Mouse (Mus musculus): Measurements from ENCODE around the gene Olfr594.
"Not testable (repeated sequence)": the region's sequence is repeated elsewhere in the genome, so short reads cannot be mapped to it uniquely, and the experiment has no call there.

Olfr594 gene

GRCm38 (mm10) chr7:103216696-103217095, at the start of gene Olfr594:
TSS of gene Olfr594 (plus strand) at chr7:103216996.
- DNase-seq (ENCODE audit: inconsistent ontology term): no peak

GRCm38 (mm10) chr7:103169697-103170096, 47.1 kb upstream of the Olfr594 start:
- no peak for DNase-seq (ENCODE audit: inconsistent ontology term)

GRCm38 (mm10) chr7:103178240-103178639, 38.6 kb upstream of the Olfr594 start, which contains the start of gene Olfr591:
TSS of gene Olfr591 (minus strand) at chr7:103178340.
- no peak for DNase-seq (ENCODE audit: inconsistent ontology term)

GRCm38 (mm10) chr7:103184503-103184902, 32.3 kb upstream of the Olfr594 start, which contains the start of gene Olfr592:
TSS of gene Olfr592 (plus strand) at chr7:103184803.
- DNase-seq (ENCODE audit: inconsistent ontology term): not testable (repeated sequence)

GRCm38 (mm10) chr7:103211562-103211961, 5.2 kb upstream of the Olfr594 start, which contains the start of gene Olfr593:
TSS of gene Olfr593 (plus strand) at chr7:103211862.
- DNase-seq (ENCODE audit: inconsistent ontology term): no peak

GRCm38 (mm10) chr7:103212050-103212449, 4.7 kb upstream of the Olfr594 start:
- not testable (repeated sequence) for DNase-seq (ENCODE audit: inconsistent ontology term)

- not testable (repeated sequence) for DNase-seq (ENCODE audit: inconsistent ontology term)
Observed at GRCm38 (mm10) chr7:103252405-103252804, 35.6 kb downstream of the Olfr594 start, which contains the start of gene Usp17ld. TSS of gene Usp17ld (minus strand) at chr7:103252505.

Data from Muller cell, postnatal 12 days (primary cell).